Mouse (Mus musculus): ENCODE measurements around the gene Auts2.

Auts2 gene

GRCm38 (mm10) chr5:132450071-132450470 is 93.1 kb downstream of the Auts2 start:
- no peak for DNase-seq (ENCODE audit: low read depth, low spot score)

- DNase-seq (ENCODE audit: low read depth, low spot score): no peak
Observed at GRCm38 (mm10) chr5:132448401-132449066, 94.6 kb downstream of the Auts2 start.

- DNase-seq (ENCODE audit: low read depth, low spot score): no peak
Observed at GRCm38 (mm10) chr5:132445213-132445954, 97.8 kb downstream of the Auts2 start.

- no peak for DNase-seq (ENCODE audit: low read depth, low spot score)
Observed at GRCm38 (mm10) chr5:132442948-132443347, 100.2 kb downstream of the Auts2 start.

- DNase-seq (ENCODE audit: low read depth, low spot score): no peak
Observed at GRCm38 (mm10) chr5:132438414-132438813, 104.7 kb downstream of the Auts2 start.

GRCm38 (mm10) chr5:132437994-132438393 is 105.2 kb downstream of the Auts2 start:
- no peak for DNase-seq (ENCODE audit: low read depth, low spot score)

GRCm38 (mm10) chr5:132437478-132437877 is 105.7 kb downstream of the Auts2 start:
- no peak for DNase-seq (ENCODE audit: low read depth, low spot score)

GRCm38 (mm10) chr5:132436901-132437300 is 106.2 kb downstream of the Auts2 start:
- no peak for DNase-seq (ENCODE audit: low read depth, low spot score)

- no peak for DNase-seq (ENCODE audit: low read depth, low spot score)
Observed at GRCm38 (mm10) chr5:132436473-132436872, 106.7 kb downstream of the Auts2 start.

- no peak for DNase-seq (ENCODE audit: low read depth, low spot score)
Observed at GRCm38 (mm10) chr5:132435401-132435800, 107.7 kb downstream of the Auts2 start.

GRCm38 (mm10) chr5:132433377-132434115 is 109.6 kb downstream of the Auts2 start:
- no peak for DNase-seq (ENCODE audit: low read depth, low spot score)

GRCm38 (mm10) chr5:132429363-132429762 is 113.8 kb downstream of the Auts2 start:
- DNase-seq (ENCODE audit: low read depth, low spot score): no peak

- no peak for DNase-seq (ENCODE audit: low read depth, low spot score)
Observed at GRCm38 (mm10) chr5:132426342-132426741, 116.8 kb downstream of the Auts2 start.

GRCm38 (mm10) chr5:132425792-132426309 is 117.3 kb downstream of the Auts2 start:
- no peak for DNase-seq (ENCODE audit: low read depth, low spot score)

- DNase-seq (ENCODE audit: low read depth, low spot score): no peak
Observed at GRCm38 (mm10) chr5:132410338-132410852, 132.7 kb downstream of the Auts2 start.

- DNase-seq (ENCODE audit: low read depth, low spot score): no peak
Observed at GRCm38 (mm10) chr5:132408892-132409575, 134.1 kb downstream of the Auts2 start.

GRCm38 (mm10) chr5:132400556-132400955 is 142.6 kb downstream of the Auts2 start:
- DNase-seq (ENCODE audit: low read depth, low spot score): no peak

GRCm38 (mm10) chr5:132399486-132399885 is 143.7 kb downstream of the Auts2 start:
- DNase-seq (ENCODE audit: low read depth, low spot score): no peak

- no peak for DNase-seq (ENCODE audit: low read depth, low spot score)
Observed at GRCm38 (mm10) chr5:132395922-132396321, 147.2 kb downstream of the Auts2 start.

GRCm38 (mm10) chr5:132394800-132395575 is 148.2 kb downstream of the Auts2 start:
- DNase-seq (ENCODE audit: low read depth, low spot score): no peak
